In genomic region chr6:22688678-22689126, GRCm38 (mm10) we compare ENCODE assay signal across 7 mouse cellular contexts.
A peak's percentile ranks its signal among the peaks of the same experiment; 100 is the strongest.
DNase-seq lines count a peak whose midpoint lies in the region; ATAC-seq and TF ChIP-seq lines count a peak whose summit lies in the region.

No protein-coding gene starts in this region.

- peak; percentile 38 for DNase-seq in kidney, postnatal 0 days (ENCODE audit: low spot score)
- no peak for DNase-seq in kidney, adult 9 months
- DNase-seq in cerebellum, adult 9-11 months = peak; percentile 60
- no peak for DNase-seq in thymus, postnatal 25 days
- DNase-seq in urinary bladder, postnatal 4 days (ENCODE audit: low spot score in 2 of 2) = no peak

- H3K27ac ChIP-seq in kidney, postnatal 0 days = no peak overlapping the region
- H3K27ac ChIP-seq in hindbrain, embryonic 16.5 days (ENCODE audit: low read depth, low read length) = no peak overlapping the region

- no peak overlapping the region for H3K9ac ChIP-seq in kidney, postnatal 0 days (ENCODE audit: low read depth, low read length)
- no peak overlapping the region for H3K9ac ChIP-seq in hindbrain, embryonic 16.5 days (ENCODE audit: low read depth, low read length)

- no peaks in the 10 kb centered on the region for H3K36me3 ChIP-seq in kidney, postnatal 0 days (ENCODE audit: insufficient read depth, low read length)
- H3K36me3 ChIP-seq in hindbrain, embryonic 16.5 days (ENCODE audit: control insufficient read depth, insufficient read depth, low read length) = no peaks in the 10 kb centered on the region

- peak; percentile 63 for ATAC-seq in kidney, postnatal 0 days (replicated peaks; ENCODE audit: low FRiP score, low read depth)
- peak; percentile 86 for ATAC-seq in cerebellum, adult (ENCODE audit: insufficient number of reproducible peaks, low FRiP score, low TSS enrichment)
- peak; percentile 91 for ATAC-seq in hindbrain, embryonic 16.5 days

- no peaks in the 10 kb centered on the region for H3K27me3 ChIP-seq in kidney, postnatal 0 days (ENCODE audit: insufficient read depth, low read length)
- H3K27me3 ChIP-seq in hindbrain, embryonic 16.5 days (replicated peaks; ENCODE audit: control insufficient read depth, insufficient read depth, low read length) = no peaks in the 10 kb centered on the region

- no peak overlapping the region for H3K4me3 ChIP-seq in kidney, postnatal 0 days (replicated peaks; ENCODE audit: low read depth, low read length)
- no peak overlapping the region for H3K4me3 ChIP-seq in hindbrain, embryonic 16.5 days (ENCODE audit: low read length)

- no peak overlapping the region for H3K4me2 ChIP-seq in kidney, postnatal 0 days (ENCODE audit: low read length)
- H3K4me2 ChIP-seq in hindbrain, embryonic 16.5 days (ENCODE audit: low read length) = peak overlapping the region; percentile 15; the same call in 1 of the 2 replicates

- H3K9me3 ChIP-seq in kidney, postnatal 0 days (replicated peaks; ENCODE audit: low read length) = no peaks in the 10 kb centered on the region
- no peaks in the 10 kb centered on the region; the same call in 1 of the 2 replicates for H3K9me3 ChIP-seq in hindbrain, embryonic 16.5 days (ENCODE audit: control insufficient read depth, low read length)

- WGBS in kidney, postnatal 0 days = 54% methylated on average over 7 of the region's 7 CpGs
- 42% methylated on average over 7 of the region's 7 CpGs for WGBS in hindbrain, embryonic 16.5 days

- H3K4me1 ChIP-seq in kidney, postnatal 0 days (replicated peaks; ENCODE audit: insufficient read depth, low read length) = no peaks in the 10 kb centered on the region
- H3K4me1 ChIP-seq in hindbrain, embryonic 16.5 days (ENCODE audit: control insufficient read depth, insufficient read depth, low read depth, low read length) = peaks cover 3% of the 10 kb centered on the region; the same call in 1 of the 2 replicates

- TF ChIP-seq CTCF in kidney, postnatal 0 days (IDR thresholded peaks at IDR 0.05; ENCODE audit: low read depth) = no peak

Comparison
In these comparisons a context has a peak if more than half of its experiments do, and no peak if none do; other contexts are left out.
1. DNase-seq: peak in kidney, postnatal 0 days (single experiment) and cerebellum, adult 9-11 months (single experiment); none in kidney, adult 9 months (single experiment), thymus, postnatal 25 days (single experiment) and urinary bladder, postnatal 4 days (0 of 2).
2. Peak in every context shown above with its lines, with median percentiles within 50 percentile points of each other: ATAC-seq.